Mouse (Mus musculus): ENCODE measurements at regions not wholly inside any gene's neighbourhood (a gene's known extent, or its start where the extent isn't known, plus 50 kb on each side); places are given as distances from the start of the nearest gene placed in this dataset.

DNA sequence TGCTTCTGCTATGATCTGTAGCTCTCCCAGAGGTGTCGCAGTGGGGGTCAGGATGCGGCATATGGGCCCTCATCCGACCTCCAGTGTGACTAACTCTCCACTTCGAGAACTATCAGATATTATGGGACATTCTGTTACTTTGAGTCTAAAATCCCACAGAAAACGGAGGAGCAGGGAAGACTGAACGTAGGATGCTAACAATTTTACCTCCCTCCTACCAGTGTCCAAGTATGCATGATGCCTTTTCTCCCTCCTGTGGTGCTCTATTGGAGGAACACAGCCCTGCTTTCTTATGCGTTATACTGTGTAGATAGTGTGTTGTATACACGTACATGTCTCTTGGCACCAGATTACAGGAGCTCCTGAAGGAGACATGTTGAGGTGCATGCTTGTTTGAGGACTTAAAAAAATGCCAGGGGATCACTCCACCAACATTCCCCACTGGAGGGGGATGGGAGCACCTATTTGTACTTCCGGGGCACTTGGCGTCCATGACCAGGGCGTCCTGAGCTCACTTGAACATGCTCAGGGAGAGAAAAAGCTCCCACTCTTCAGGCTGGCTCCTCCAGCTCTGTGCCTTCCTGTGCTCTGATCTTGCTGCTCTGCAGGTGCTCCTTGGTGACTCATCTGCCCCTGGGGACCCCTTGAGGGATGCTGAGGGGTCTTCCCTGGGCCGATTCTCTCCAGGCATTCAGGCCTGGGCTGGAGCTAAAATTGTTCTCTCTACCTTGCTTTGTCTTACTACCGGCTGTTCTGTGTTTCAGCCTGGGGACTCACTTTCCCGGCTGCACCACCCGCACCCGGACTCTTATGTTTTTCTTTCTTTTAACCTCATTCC lies 73.6 kb upstream of the Bod1 start:
- no peak for DNase-seq (ENCODE audit: low read depth, low spot score)

DNA sequence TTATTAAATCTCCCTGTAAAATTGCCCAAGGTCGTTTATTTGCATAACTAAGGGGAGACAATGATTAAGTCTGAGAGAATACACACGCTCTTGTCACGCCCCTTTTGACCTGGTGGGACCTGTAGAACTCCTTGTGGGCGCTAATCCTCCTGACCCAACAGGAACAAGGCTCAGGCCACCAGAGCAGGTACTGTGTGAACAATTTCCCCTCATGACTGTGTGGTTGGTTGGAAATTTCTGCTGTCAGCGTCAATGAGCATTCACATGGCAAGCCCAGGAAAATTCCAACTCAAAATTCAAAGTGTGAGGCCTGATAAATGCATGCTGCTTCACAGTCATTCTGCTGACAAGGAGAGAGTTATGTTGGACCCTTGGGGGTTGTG lies 74.2 kb upstream of the Bod1 start:
- DNase-seq (ENCODE audit: low read depth, low spot score) = no peak
- H3K79me2 ChIP-seq (ENCODE audit: control insufficient read depth, insufficient read depth, low read length, poor library complexity) = no peaks in the 10 kb centered on the region
- H3K36me3 ChIP-seq (ENCODE audit: control insufficient read depth in 1 of 2, insufficient read depth in 2 of 2, low read length in 2 of 2) = no peaks in the 10 kb centered on the region
- TF ChIP-seq RCOR1 (IDR thresholded peaks at IDR 0.05; ENCODE audit: low read depth, low read length) (no peak), TAL1 (IDR thresholded peaks at IDR 0.05; ENCODE audit: low read length) (no peak)
- no peak overlapping the region for H3K9ac ChIP-seq (ENCODE audit: control insufficient read depth, low read depth, low read length, poor library complexity, severe bottlenecking)
- no peak overlapping the region for H3K4me3 ChIP-seq (ENCODE audit: control insufficient read depth in 1 of 2, insufficient read depth in 1 of 2, low read depth in 2 of 2, low read length in 2 of 2)
- no peaks in the 10 kb centered on the region for H3K9me3 ChIP-seq (replicated peaks; ENCODE audit: insufficient read depth, low read length)
- H3K4me1 ChIP-seq (ENCODE audit: control insufficient read depth in 1 of 2, insufficient read depth in 2 of 2, low read length in 2 of 2) = no peaks in the 10 kb centered on the region
- H3K27ac ChIP-seq (ENCODE audit: control insufficient read depth, low read depth, low read length) = no peak overlapping the region
- peaks cover 2% of the 10 kb centered on the region in 2 experiments; a peak in 3 of 4 replicates for H3K27me3 ChIP-seq (ENCODE audit: control insufficient read depth in 1 of 2, insufficient read depth in 2 of 2, low read length in 2 of 2)

More for the DNA sequence above, 73.6 kb upstream of the Bod1 start:
- H3K79me2 ChIP-seq (ENCODE audit: control insufficient read depth, insufficient read depth, low read length, poor library complexity) = no peaks in the 10 kb centered on the region
- H3K4me1 ChIP-seq (ENCODE audit: control insufficient read depth in 1 of 2, insufficient read depth in 2 of 2, low read length in 2 of 2) = no peaks in the 10 kb centered on the region
- H3K27ac ChIP-seq (ENCODE audit: control insufficient read depth, low read depth, low read length) = no peak overlapping the region
- H3K9ac ChIP-seq (ENCODE audit: control insufficient read depth, low read depth, low read length, poor library complexity, severe bottlenecking) = no peak overlapping the region
- H3K9me3 ChIP-seq (replicated peaks; ENCODE audit: insufficient read depth, low read length) = no peaks in the 10 kb centered on the region
- H3K4me3 ChIP-seq (ENCODE audit: control insufficient read depth in 1 of 2, insufficient read depth in 1 of 2, low read depth in 2 of 2, low read length in 2 of 2) = no peak overlapping the region
- H3K27me3 ChIP-seq (ENCODE audit: control insufficient read depth in 1 of 2, insufficient read depth in 2 of 2, low read length in 2 of 2) = peaks cover 2 to 4% of the 10 kb centered on the region in 2 experiments; a peak in 3 of 4 replicates
- no peak for TF ChIP-seq POLR2AphosphoS5 (IDR thresholded peaks at IDR 0.05; ENCODE audit: borderline replicate concordance, low read depth, low read length)
- TF ChIP-seq TAL1 (IDR thresholded peaks at IDR 0.05; ENCODE audit: low read length) = no peak
- no peak for TF ChIP-seq MAX (IDR thresholded peaks at IDR 0.05; ENCODE audit: low read length)
- TF ChIP-seq CHD2 (IDR thresholded peaks at IDR 0.05; ENCODE audit: low read length) = no peak
- no peak for TF ChIP-seq RAD21 (IDR thresholded peaks at IDR 0.05; ENCODE audit: low read depth, low read length)
- TF ChIP-seq E2F4 (IDR thresholded peaks at IDR 0.05; ENCODE audit: borderline replicate concordance, low read depth, low read length) = no peak
- H3K36me3 ChIP-seq (ENCODE audit: control insufficient read depth in 1 of 2, insufficient read depth in 2 of 2, low read length in 2 of 2) = no peaks in the 10 kb centered on the region

- Histone ChIP-seq H3K79me2 (ENCODE audit: control insufficient read depth, insufficient read depth, low read length, poor library complexity) (no peaks in the 10 kb centered on the region), H3K9ac (ENCODE audit: control insufficient read depth, low read depth, low read length, poor library complexity, severe bottlenecking) (no peak overlapping the region), H3K27me3 (ENCODE audit: control insufficient read depth in 1 of 2, insufficient read depth in 2 of 2, low read length in 2 of 2) (peaks cover 0 to 2% of the 10 kb centered on the region in 2 experiments; a peak in 2 of 4 replicates), H3K36me3 (ENCODE audit: control insufficient read depth in 1 of 2, insufficient read depth in 2 of 2, low read length in 2 of 2) (no peaks in the 10 kb centered on the region), H3K4me3 (ENCODE audit: control insufficient read depth in 1 of 2, insufficient read depth in 1 of 2, low read depth in 2 of 2, low read length in 2 of 2) (no peak overlapping the region), H3K27ac (ENCODE audit: control insufficient read depth, low read depth, low read length) (no peak overlapping the region), H3K9me3 (replicated peaks; ENCODE audit: insufficient read depth, low read length) (no peaks in the 10 kb centered on the region), H3K4me1 (ENCODE audit: control insufficient read depth in 1 of 2, insufficient read depth in 2 of 2, low read length in 2 of 2) (no peaks in the 10 kb centered on the region)
- no peak for DNase-seq (ENCODE audit: low read depth, low spot score)
- TF ChIP-seq MXI1 (IDR thresholded peaks at IDR 0.05; ENCODE audit: low read depth, low read length) = no peak
- TF ChIP-seq TAL1 (IDR thresholded peaks at IDR 0.05; ENCODE audit: low read length) = no peak
- no peak for TF ChIP-seq POLR2A (IDR thresholded peaks at IDR 0.05; ENCODE audit: control insufficient read depth in 1 of 2, insufficient read depth in 1 of 2, low read depth in 1 of 2, low read length in 2 of 2, poor library complexity in 1 of 2)
- no peak for TF ChIP-seq POLR2AphosphoS5 (IDR thresholded peaks at IDR 0.05; ENCODE audit: borderline replicate concordance, low read depth, low read length)
- TF ChIP-seq MAX (IDR thresholded peaks at IDR 0.05; ENCODE audit: low read length) = no peak
- no peak for TF ChIP-seq ELF1 (IDR thresholded peaks at IDR 0.05; ENCODE audit: low read depth, low read length)
- TF ChIP-seq MYB (IDR thresholded peaks at IDR 0.05; ENCODE audit: low read depth, low read length) = no peak
- TF ChIP-seq POLR2AphosphoS2 (IDR thresholded peaks at IDR 0.05; ENCODE audit: low read length) = no peak
These were observed 74.8 kb upstream of the Bod1 start for GRCm38 (mm10) chr11:31746488-31746887.

All from MEL (cell line).